Comparison of ENCODE assay signal across 15 mouse cellular contexts in the genomic region with DNA sequence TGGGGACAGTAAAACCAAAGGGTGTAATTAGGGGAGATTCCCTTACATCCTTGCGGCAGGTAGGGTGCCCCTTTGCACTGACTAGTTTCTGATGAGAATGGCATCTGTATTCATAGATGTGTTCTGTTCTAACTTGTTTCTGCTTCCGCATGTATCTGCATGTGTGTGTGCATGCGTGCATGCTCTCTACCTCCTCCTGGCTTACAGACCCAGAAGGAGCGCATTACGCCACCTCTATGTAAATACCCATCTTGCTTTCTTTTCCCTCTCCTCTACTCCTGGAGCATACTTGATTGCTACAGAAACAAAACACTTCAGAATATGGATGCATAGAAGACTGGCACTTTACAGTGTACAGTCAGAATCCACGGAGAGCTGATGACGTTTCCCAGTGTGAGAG. TPM values are rescaled to one million over a fixed set of nuclear protein-coding genes. Genes with fewer than 3 reads are reported as not detected.
DNase-seq lines count a peak whose midpoint lies in the region; ATAC-seq lines count a peak whose summit lies in the region.
"Had no signal": no experiment of that assay in that cellular context is flagged by ENCODE, and none has a peak within 500 bp of the region (broad histone marks: within the 10 kb centered on the region; RNA-seq: fewer than 3 reads in every experiment).

No protein-coding gene starts in this region.

- no peaks in the 10 kb centered on the region for H3K27me3 ChIP-seq in heart, embryonic 10.5 days (ENCODE audit: insufficient read depth, poor library complexity, severe bottlenecking)
- no peaks in the 10 kb centered on the region for H3K27me3 ChIP-seq in liver, embryonic 12.5 days (replicated peaks)
- no peaks in the 10 kb centered on the region for H3K27me3 ChIP-seq in liver, embryonic 11.5 days (replicated peaks; ENCODE audit: control insufficient read depth, insufficient read depth, low read length)
- H3K27me3 ChIP-seq in embryonic facial prominence, embryonic 12.5 days, result no peaks in the 10 kb centered on the region
- H3K27me3 ChIP-seq: Patski had no signal

- 0 out of 2 replicates have a peak overlapping the region, but pooled peaks have one; percentile 22 for H3K27ac ChIP-seq in heart, embryonic 10.5 days
- peak overlapping the region; percentile 34; the same call in 1 of the 2 replicates for H3K27ac ChIP-seq in liver, embryonic 12.5 days
- no peak overlapping the region for H3K27ac ChIP-seq in liver, embryonic 11.5 days (ENCODE audit: low read depth, low read length)
- H3K27ac ChIP-seq in embryonic facial prominence, embryonic 12.5 days, result peak overlapping the region; percentile 77
- peak overlapping the region; percentile 60 for H3K27ac ChIP-seq in macrophage

- H3K4me2 ChIP-seq in liver, embryonic 12.5 days, result no peak overlapping the region
- no peak overlapping the region for H3K4me2 ChIP-seq in liver, embryonic 11.5 days
- H3K4me2 ChIP-seq in embryonic facial prominence, embryonic 12.5 days (replicated peaks), result no peak overlapping the region

- H3K9me3 ChIP-seq in heart, embryonic 10.5 days, result no peaks in the 10 kb centered on the region
- no peaks in the 10 kb centered on the region for H3K9me3 ChIP-seq in liver, embryonic 12.5 days (replicated peaks)
- H3K9me3 ChIP-seq in liver, embryonic 11.5 days (ENCODE audit: control insufficient read depth, low read length), result no peaks in the 10 kb centered on the region
- no peaks in the 10 kb centered on the region for H3K9me3 ChIP-seq in embryonic facial prominence, embryonic 12.5 days

- no peak overlapping the region for H3K4me3 ChIP-seq in heart, embryonic 10.5 days
- H3K4me3 ChIP-seq in liver, embryonic 12.5 days, result no peak overlapping the region
- H3K4me3 ChIP-seq in liver, embryonic 11.5 days (ENCODE audit: low read depth, low read length), result no peak overlapping the region
- no peak overlapping the region for H3K4me3 ChIP-seq in embryonic facial prominence, embryonic 12.5 days
- H3K4me3 ChIP-seq in macrophage (ENCODE audit: inconsistent target), result no peak overlapping the region
- H3K4me3 ChIP-seq: myocyte had no signal

- H3K9ac ChIP-seq in liver, embryonic 12.5 days, result no peak overlapping the region
- H3K9ac ChIP-seq in liver, embryonic 11.5 days (ENCODE audit: low read depth, low read length), result no peak overlapping the region
- H3K9ac ChIP-seq in embryonic facial prominence, embryonic 12.5 days, result no peak overlapping the region

- DNase-seq in heart, embryonic 10.5 days (ENCODE audit: low spot score), result no peak
- no peak for DNase-seq in heart, postnatal 14 days
- no peak for DNase-seq in liver, embryonic 11.5 days (ENCODE audit: low spot score)
- no peak for DNase-seq in gastrocnemius, postnatal 25 days
- no peak for DNase-seq in kidney, adult 11 months
- DNase-seq: cerebellum, postnatal 10 days; gastrocnemius, postnatal 36 days; right cerebral cortex, adult 18-20 months; thymus, postnatal 4 days had no signal

- peaks cover 4% of the 10 kb centered on the region; the same call in 1 of the 2 replicates for H3K36me3 ChIP-seq in heart, embryonic 10.5 days
- H3K36me3 ChIP-seq in liver, embryonic 12.5 days, result 0 out of 2 replicates have a peak, but pooled peaks cover 7% of the 10 kb centered on the region
- 0 out of 2 replicates have a peak, but pooled peaks cover 2% of the 10 kb centered on the region for H3K36me3 ChIP-seq in liver, embryonic 11.5 days (ENCODE audit: control insufficient read depth, insufficient read depth, low read length)
- H3K36me3 ChIP-seq in embryonic facial prominence, embryonic 12.5 days, result no peaks in the 10 kb centered on the region
- no peaks in the 10 kb centered on the region for H3K36me3 ChIP-seq in macrophage (ENCODE audit: inconsistent target)

- intact Hi-C loops in heart, postnatal 14 days (cut with DNase I), result no loop called here

- peaks cover 90% of the 10 kb centered on the region; the same call in 1 of the 2 replicates for H3K79me2 ChIP-seq in macrophage (ENCODE audit: inconsistent target)

- WGBS in heart, embryonic 10.5 days, result 92% methylated on average over 7 of the region's 7 CpGs
- WGBS in liver, embryonic 12.5 days (ENCODE audit: insufficient replicate concordance), result 87% methylated on average over 7 of the region's 7 CpGs
- 92% methylated on average over 7 of the region's 7 CpGs for WGBS in liver, embryonic 11.5 days
- 83% methylated on average over 7 of the region's 7 CpGs for WGBS in embryonic facial prominence, embryonic 12.5 days
- WGBS in macrophage (ENCODE audit: missing documents), result 95% methylated on average over 7 of the region's 7 CpGs

- no peak for ATAC-seq in liver, embryonic 12.5 days
- ATAC-seq in liver, embryonic 11.5 days (replicated peaks; ENCODE audit: low FRiP score), result no peak
- ATAC-seq in embryonic facial prominence, embryonic 12.5 days (ENCODE audit: insufficient number of reproducible peaks, insufficient read depth, low FRiP score, low TSS enrichment), result no peak; the same call in 1 of the 2 replicates
- ATAC-seq: Patski had no signal

- peaks cover 46% of the 10 kb centered on the region for H3K4me1 ChIP-seq in heart, embryonic 10.5 days
- peaks cover 52% of the 10 kb centered on the region for H3K4me1 ChIP-seq in liver, embryonic 12.5 days
- peaks cover 19% of the 10 kb centered on the region for H3K4me1 ChIP-seq in liver, embryonic 11.5 days (replicated peaks; ENCODE audit: control insufficient read depth, insufficient read depth, low read length)
- H3K4me1 ChIP-seq in embryonic facial prominence, embryonic 12.5 days, result peaks cover 67% of the 10 kb centered on the region

RNA-seq across cellular contexts. Expression of gene Mink1, which starts 21.1 kb away (rescaled TPM):
- 12.6 and 14.9 TPM in 2 replicates for polyA plus RNA-seq in heart, embryonic 10.5 days (2016; fragmentation: Nextera tagmentation; extraction: Ambion mirVana)
- total RNA-seq in heart, postnatal 14 days (2021), result 10 to 100 TPM; 42.2 to 44.1 TPM
- 8.3 and 8.7 TPM in 2 replicates for polyA plus RNA-seq in liver, embryonic 12.5 days (2016; fragmentation: Nextera tagmentation; extraction: Ambion mirVana)
- polyA plus RNA-seq in liver, embryonic 11.5 days (2014; fragmentation: Nextera tagmentation; extraction: Ambion mirVana), result 15.6 and 16.0 TPM in 2 replicates
- 16.7 and 17.5 TPM in 2 replicates for polyA plus RNA-seq in embryonic facial prominence, embryonic 12.5 days (2016; fragmentation: Nextera tagmentation; extraction: Ambion mirVana)
- 100 to 1,000 TPM in 24 of 26 experiments, 10 to 100 TPM in 2; 86.2 to 379 (median 281) TPM for total RNA-seq in macrophage (2018; cell fraction: chromatin; rRNA removed)
- total RNA-seq in macrophage (2018; cell fraction: cytosol; rRNA removed), result 10 to 100 TPM; 40.2 to 69.7 (median 56.6) TPM
- total RNA-seq in macrophage (2018; cell fraction: nucleus; rRNA removed), result 100 to 1,000 TPM in 18 of 26 experiments, 10 to 100 TPM in 8; 63.4 to 206 (median 135) TPM
- polyA plus RNA-seq in macrophage (2018), result 23.4 to 63.5 TPM (median 51.1 TPM) in 3 replicates
- 10 to 100 TPM; 26.3 to 27.2 TPM for total RNA-seq in gastrocnemius, postnatal 25 days (2021)

RNA-seq across cellular contexts. Expression of gene 4930544D05Rik, which starts 31.9 kb away (rescaled TPM):
- not detected in 2 replicates for polyA plus RNA-seq in heart, embryonic 10.5 days (2016; fragmentation: Nextera tagmentation; extraction: Ambion mirVana)
- total RNA-seq in heart, postnatal 14 days (2021), result not detected
- polyA plus RNA-seq in liver, embryonic 12.5 days (2016; fragmentation: Nextera tagmentation; extraction: Ambion mirVana), result not detected in 2 replicates
- not detected in 2 replicates for polyA plus RNA-seq in liver, embryonic 11.5 days (2014; fragmentation: Nextera tagmentation; extraction: Ambion mirVana)
- polyA plus RNA-seq in embryonic facial prominence, embryonic 12.5 days (2016; fragmentation: Nextera tagmentation; extraction: Ambion mirVana), result not detected in 2 replicates
- total RNA-seq in macrophage (2018; cell fraction: chromatin; rRNA removed), result 1 to 10 TPM in 8 of 26 experiments, not detected in 18; 1.2 to 2.3 (median 1.4) TPM
- under 1 TPM in 1 of 26 experiments, not detected in 25; 0.23 TPM for total RNA-seq in macrophage (2018; cell fraction: cytosol; rRNA removed)
- total RNA-seq in macrophage (2018; cell fraction: nucleus; rRNA removed), result 1 to 10 TPM in 1 of 26 experiments, not detected in 25; 1.6 TPM
- polyA plus RNA-seq in macrophage (2018), result not detected in 3 replicates
- not detected for total RNA-seq in gastrocnemius, postnatal 25 days (2021)
- total RNA-seq: adrenal gland, postnatal 4 days; gastrocnemius, postnatal 36 days had no signal
- polyA plus RNA-seq: Patski had no signal

RNA-seq across cellular contexts. Expression of gene Chrne, which starts 35.2 kb away (rescaled TPM):
- not detected in 2 replicates for polyA plus RNA-seq in heart, embryonic 10.5 days (2016; fragmentation: Nextera tagmentation; extraction: Ambion mirVana)
- not detected for total RNA-seq in heart, postnatal 14 days (2021)
- polyA plus RNA-seq in liver, embryonic 12.5 days (2016; fragmentation: Nextera tagmentation; extraction: Ambion mirVana), result not detected in 2 replicates
- polyA plus RNA-seq in liver, embryonic 11.5 days (2014; fragmentation: Nextera tagmentation; extraction: Ambion mirVana), result not detected in 2 replicates
- not detected in 2 replicates for polyA plus RNA-seq in embryonic facial prominence, embryonic 12.5 days (2016; fragmentation: Nextera tagmentation; extraction: Ambion mirVana)
- under 1 TPM in 2 of 26 experiments, not detected in 24; 0.56 to 0.80 TPM for total RNA-seq in macrophage (2018; cell fraction: chromatin; rRNA removed)
- total RNA-seq in macrophage (2018; cell fraction: cytosol; rRNA removed), result under 1 TPM in 1 of 26 experiments, not detected in 25; 0.43 TPM
- total RNA-seq in macrophage (2018; cell fraction: nucleus; rRNA removed), result under 1 TPM in 1 of 26 experiments, not detected in 25; 0.89 TPM
- polyA plus RNA-seq in macrophage (2018), result not detected in 3 replicates
- 10 to 100 TPM; 22.6 to 24.7 TPM for total RNA-seq in gastrocnemius, postnatal 25 days (2021)
- polyA plus RNA-seq: Patski had no signal

RNA-seq across cellular contexts. Expression of gene Pld2, which starts 43.9 kb away (rescaled TPM):
- 9.4 TPM in 2 replicates for polyA plus RNA-seq in heart, embryonic 10.5 days (2016; fragmentation: Nextera tagmentation; extraction: Ambion mirVana)
- 1 to 10 TPM; 7.7 to 8.4 TPM for total RNA-seq in heart, postnatal 14 days (2021)
- 2.0 and 2.6 TPM in 2 replicates for polyA plus RNA-seq in liver, embryonic 12.5 days (2016; fragmentation: Nextera tagmentation; extraction: Ambion mirVana)
- polyA plus RNA-seq in liver, embryonic 11.5 days (2014; fragmentation: Nextera tagmentation; extraction: Ambion mirVana), result 2.7 and 3.4 TPM in 2 replicates
- 4.4 and 6.7 TPM in 2 replicates for polyA plus RNA-seq in embryonic facial prominence, embryonic 12.5 days (2016; fragmentation: Nextera tagmentation; extraction: Ambion mirVana)
- total RNA-seq in macrophage (2018; cell fraction: chromatin; rRNA removed), result 100 to 1,000 TPM; 111 to 303 (median 185) TPM
- total RNA-seq in macrophage (2018; cell fraction: cytosol; rRNA removed), result 10 to 100 TPM; 15.3 to 36.4 (median 23.9) TPM
- 100 to 1,000 TPM in 13 of 26 experiments, 10 to 100 TPM in 13; 45.6 to 248 (median 103) TPM for total RNA-seq in macrophage (2018; cell fraction: nucleus; rRNA removed)
- 19.1 to 36.3 TPM (median 25.0 TPM) in 3 replicates for polyA plus RNA-seq in macrophage (2018)
- total RNA-seq in gastrocnemius, postnatal 25 days (2021), result 10 to 100 TPM; 17.4 to 17.7 TPM

RNA-seq across cellular contexts. Expression of gene Gm40193, which starts 51.0 kb away (rescaled TPM):
- not detected in 2 replicates for polyA plus RNA-seq in heart, embryonic 10.5 days (2016; fragmentation: Nextera tagmentation; extraction: Ambion mirVana)
- not detected for total RNA-seq in heart, postnatal 14 days (2021)
- polyA plus RNA-seq in liver, embryonic 12.5 days (2016; fragmentation: Nextera tagmentation; extraction: Ambion mirVana), result not detected in 2 replicates
- not detected in 2 replicates for polyA plus RNA-seq in liver, embryonic 11.5 days (2014; fragmentation: Nextera tagmentation; extraction: Ambion mirVana)
- not detected in 2 replicates for polyA plus RNA-seq in embryonic facial prominence, embryonic 12.5 days (2016; fragmentation: Nextera tagmentation; extraction: Ambion mirVana)
- not detected for total RNA-seq in macrophage (2018; cell fraction: chromatin; rRNA removed)
- not detected for total RNA-seq in macrophage (2018; cell fraction: cytosol; rRNA removed)
- total RNA-seq in macrophage (2018; cell fraction: nucleus; rRNA removed), result not detected
- not detected in 3 replicates for polyA plus RNA-seq in macrophage (2018)
- not detected for total RNA-seq in gastrocnemius, postnatal 25 days (2021)
- total RNA-seq: adrenal gland, postnatal 4 days; gastrocnemius, postnatal 36 days had no signal
- polyA plus RNA-seq: myocyte, Patski had no signal
